Mouse (Mus musculus) Patski (cell line): ENCODE results near the gene March5. TPM values are rescaled to one million over a fixed set of nuclear protein-coding genes. Genes with fewer than 3 reads are reported as not detected.

Experiments
- ATAC-seq: fragments of 100-300 bp; one replicate; pipeline ENCODE4 v1.8.0; 2021
- CTCF ChIA-PET: fragments of 350-600 bp; sonication (Branson Sonifier 250); formaldehyde crosslinking; loops from one replicate; lab custom pipeline; 2022; ENCODE audit warnings: inconsistent platforms; lab: Charles Lee
- POLR2A ChIA-PET: fragments of 350-600 bp; sonication (Branson Sonifier 250); formaldehyde crosslinking; loops from one replicate; lab custom pipeline; 2022; ENCODE audit warnings: antibody characterized with exemption, inconsistent platforms; lab: Charles Lee
- DNase-seq: peaks from one replicate; pipeline ENCODE4 v3.0.0-alpha.2; 2011; ENCODE audit warnings: low read depth, low spot score
- H3K27me3 ChIP-seq: fragments of 371-371 bp; one replicate; pipeline ENCODE4 v1.5.1; 2021
- CTCF ChIP-seq: fragments of 100-300 bp; IDR thresholded peaks from one replicate; pipeline ENCODE4 v1.5.1; 2021
- in situ Hi-C: fragments of 300-500 bp; cut with MboI; formaldehyde crosslinking; loops from 3 replicates; pipeline ENCODE4 v1.11.1; 2018; ENCODE audit warnings: low pct_unique_long_range_greater_than_20kb, mixed read lengths
- polyA plus RNA-seq: library from polyadenylated mRNA; unstranded; gene quantifications from one replicate; pipeline ENCODE4 v1.2.3, GENCODE M21; 2021

The March5 gene
- polyA plus RNA-seq, 1 experiment from 2014 or later = 121 TPM

DNA sequence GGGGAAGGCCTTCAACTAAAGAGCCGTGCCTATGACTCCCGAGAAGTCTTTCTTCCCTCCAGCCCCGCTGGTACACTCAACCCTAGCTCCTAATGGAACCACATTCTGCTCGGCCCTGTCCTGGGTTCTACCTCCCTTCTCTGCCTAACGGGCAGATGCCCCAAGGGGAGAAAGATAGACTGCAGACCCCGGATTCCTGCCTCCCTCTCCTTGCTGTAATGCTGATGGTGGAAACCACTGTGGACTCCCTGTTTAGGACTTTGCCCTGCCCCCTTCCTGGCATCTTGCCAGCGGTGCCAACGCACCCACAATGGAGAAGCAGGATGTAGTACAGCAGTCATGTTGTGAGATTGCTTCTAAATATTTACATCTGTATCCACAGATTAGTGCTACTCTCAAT, 28.5 kb downstream of the March5 start:
- DNase-seq = no peak

DNA sequence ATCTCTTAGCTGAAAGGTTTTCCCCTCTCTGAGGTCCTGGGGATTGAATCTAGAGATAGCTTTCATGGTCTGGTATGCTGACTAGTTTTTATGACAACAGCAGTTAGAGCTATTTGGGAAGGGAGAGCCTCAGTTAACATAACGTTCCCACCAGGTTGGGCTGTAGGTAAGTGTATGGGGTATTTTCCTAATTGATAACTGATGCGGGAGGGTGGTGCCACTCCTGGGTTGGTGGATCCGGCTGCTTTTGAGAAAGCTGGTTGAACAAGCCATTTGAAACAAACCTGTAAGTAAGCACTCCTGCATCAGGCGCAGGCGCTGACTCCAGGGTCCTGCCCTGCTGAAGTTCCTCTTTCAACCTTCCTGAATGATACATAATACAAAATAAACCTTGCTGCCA, 30.0 kb downstream of the March5 start:
- in situ Hi-C loops = no loop called here
- peaks cover 7% of the 10 kb centered on the region for H3K27me3 ChIP-seq
- TF ChIP-seq CTCF = no peak
- ATAC-seq = no peak
- POLR2A ChIA-PET = no interaction called here
- CTCF ChIA-PET = no interaction called here
- DNase-seq = no peak

More for the DNA sequence above, 28.5 kb downstream of the March5 start:
- peaks cover 7% of the 10 kb centered on the region for H3K27me3 ChIP-seq
- ChIA-PET POLR2A (no interaction called here), CTCF (no interaction called here)
- in situ Hi-C loops = no loop called here
- no peak for ATAC-seq
- TF ChIP-seq CTCF = no peak

DNA sequence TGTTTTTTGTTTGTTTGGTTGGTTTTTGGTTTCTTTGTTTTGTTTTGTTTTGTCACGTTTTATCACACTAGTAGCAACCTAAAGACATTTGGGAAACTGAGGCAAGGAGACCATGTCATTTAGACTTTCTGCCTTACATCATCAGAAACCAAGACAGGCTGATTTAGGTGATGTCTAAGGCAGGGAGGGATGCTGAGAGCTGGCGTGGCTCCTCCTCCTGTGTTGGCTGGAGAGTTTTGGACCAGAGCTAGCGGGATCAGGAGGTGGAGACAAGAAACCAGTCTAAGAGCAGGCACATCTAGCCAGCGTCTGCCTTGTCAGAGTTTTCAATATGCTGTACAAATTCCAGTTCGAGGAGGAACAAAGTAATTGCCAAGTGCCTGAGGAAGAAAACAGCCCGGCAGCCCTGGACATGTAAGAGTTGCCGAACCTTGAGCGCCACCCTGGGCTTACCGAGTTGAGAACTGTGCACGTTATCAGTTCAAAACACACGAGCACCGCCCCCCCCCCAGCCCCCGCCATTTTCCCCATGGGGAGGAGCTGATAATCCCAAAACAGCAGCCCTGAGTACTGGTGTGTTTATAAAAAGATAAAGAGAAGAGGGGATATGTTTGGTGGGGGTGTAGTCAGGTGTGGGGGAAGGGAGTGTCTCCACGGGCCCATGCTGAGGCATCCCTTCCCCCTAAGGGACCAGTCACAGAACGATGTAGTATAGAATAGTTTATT, 30.5 kb downstream of the March5 start:
- in situ Hi-C loops = no loop called here

DNA sequence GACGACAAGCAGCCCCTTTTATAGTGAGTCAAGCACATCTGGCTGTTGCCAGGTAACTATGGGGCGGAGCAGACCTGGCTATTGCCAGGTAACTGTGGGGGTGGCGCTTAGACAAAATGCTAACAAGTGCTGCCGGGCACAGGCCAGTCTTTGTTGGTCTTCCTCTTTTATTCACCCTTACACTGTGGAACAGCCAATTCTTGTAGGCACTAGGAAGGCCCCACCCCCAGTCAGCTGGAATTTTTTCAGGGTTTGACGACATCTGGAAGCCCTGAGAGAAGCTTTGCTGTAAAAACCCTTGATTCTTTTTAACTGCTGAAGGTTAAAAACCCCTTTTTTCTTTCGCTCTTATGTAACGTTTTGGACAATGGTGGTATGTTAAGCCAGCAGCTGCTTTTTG, 31.3 kb downstream of the March5 start:
- H3K27me3 ChIP-seq = peaks cover 7% of the 10 kb centered on the region
- TF ChIP-seq CTCF = no peak
- DNase-seq (no peak), ATAC-seq (no peak)
- ChIA-PET CTCF (interaction anchor here (1.8 kb wide), 1 partner anchor 9 kb away, joined by 4 read pairs; no protein-coding TSS in a partner anchor), POLR2A (no interaction called here)
- in situ Hi-C loops = no loop called here

More for the DNA sequence above, 30.5 kb downstream of the March5 start:
- CTCF ChIA-PET = no interaction called here
- ATAC-seq (no peak), DNase-seq (no peak)
- POLR2A ChIA-PET = no interaction called here
- no peak for TF ChIP-seq CTCF
- peaks cover 7% of the 10 kb centered on the region for H3K27me3 ChIP-seq

DNA sequence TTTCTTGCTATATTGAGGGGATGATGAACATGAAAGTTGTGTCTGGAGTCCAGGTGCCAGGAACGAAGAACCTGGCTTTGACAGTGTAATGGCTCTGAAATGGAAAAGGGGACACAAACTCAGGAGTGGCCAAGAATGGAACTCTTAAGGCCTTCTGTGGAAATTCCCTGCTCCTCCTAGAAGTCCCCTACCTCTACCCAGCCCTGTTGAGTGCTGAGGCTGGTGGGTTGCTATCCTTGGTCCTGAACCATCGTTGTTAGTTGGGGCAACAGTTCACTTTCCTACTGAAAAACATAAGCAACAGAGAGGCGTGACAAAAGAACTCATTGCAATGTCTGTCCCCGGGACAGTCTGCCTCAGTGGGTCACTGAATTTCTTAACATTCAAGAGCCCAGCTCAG, 31.8 kb downstream of the March5 start:
- no peak for TF ChIP-seq CTCF
- DNase-seq (no peak), ATAC-seq (peak; percentile 47)
- H3K27me3 ChIP-seq = peaks cover 7% of the 10 kb centered on the region
- in situ Hi-C loops = no loop called here
- ChIA-PET CTCF (interaction anchor here (1.8 kb wide), 1 partner anchor 9 kb away, joined by 4 read pairs; no protein-coding TSS in a partner anchor), POLR2A (no interaction called here)

DNA sequence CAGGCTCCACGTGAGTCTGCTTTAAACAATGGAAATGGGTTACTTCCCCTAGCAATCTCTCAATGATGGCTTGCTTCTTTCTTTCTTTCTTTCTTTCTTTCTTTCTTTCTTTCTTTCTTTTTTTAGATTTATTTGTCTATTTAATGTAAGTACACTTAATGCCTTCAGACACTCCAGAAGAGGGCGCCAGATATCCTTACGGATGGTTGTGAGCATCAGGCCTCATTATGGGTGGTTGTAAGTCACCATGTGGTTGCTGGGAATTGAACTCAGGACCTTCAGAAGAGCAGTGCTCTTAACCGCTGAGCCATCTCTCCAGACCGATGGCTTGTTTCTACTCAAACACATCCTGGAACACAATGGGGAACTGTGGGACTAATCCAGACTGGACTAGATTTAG, 33.9 kb downstream of the March5 start:
- no peak for TF ChIP-seq CTCF
- DNase-seq (no peak), ATAC-seq (no peak)
- in situ Hi-C loops = no loop called here
- peaks cover 6% of the 10 kb centered on the region for H3K27me3 ChIP-seq
- POLR2A ChIA-PET = no interaction called here
- CTCF ChIA-PET = no interaction called here

DNA sequence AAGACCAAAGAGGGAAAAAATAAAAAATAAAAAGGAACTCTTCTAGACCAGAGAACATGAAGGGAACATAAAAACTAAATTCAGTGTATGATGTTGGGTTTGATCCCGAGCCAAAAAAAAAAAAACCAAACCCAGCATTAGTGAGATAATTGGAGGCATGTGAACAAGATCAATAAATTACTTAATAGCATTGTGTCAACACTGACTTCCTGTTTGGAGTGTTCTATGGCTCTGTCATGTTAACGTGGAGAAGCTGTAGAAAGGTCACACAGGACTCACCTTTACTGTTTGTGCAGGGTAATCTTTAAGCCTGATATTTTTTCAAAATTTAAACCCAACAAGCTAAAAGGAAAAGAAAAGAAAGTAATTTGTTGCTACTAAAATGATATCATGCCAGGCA, 35.4 kb downstream of the March5 start:
- peaks cover under 1% of the 10 kb centered on the region for H3K27me3 ChIP-seq
- in situ Hi-C loops = no loop called here
- ChIA-PET POLR2A (interaction anchor here (0.7 kb wide), 1 partner anchor 210 kb away, joined by 7 read pairs; no protein-coding TSS in a partner anchor), CTCF (interaction anchor here (1.5 kb wide), 1 partner anchor 13 kb away, joined by 3 read pairs; no protein-coding TSS in a partner anchor)
- ATAC-seq = no peak
- TF ChIP-seq CTCF = no peak
- no peak for DNase-seq

DNA sequence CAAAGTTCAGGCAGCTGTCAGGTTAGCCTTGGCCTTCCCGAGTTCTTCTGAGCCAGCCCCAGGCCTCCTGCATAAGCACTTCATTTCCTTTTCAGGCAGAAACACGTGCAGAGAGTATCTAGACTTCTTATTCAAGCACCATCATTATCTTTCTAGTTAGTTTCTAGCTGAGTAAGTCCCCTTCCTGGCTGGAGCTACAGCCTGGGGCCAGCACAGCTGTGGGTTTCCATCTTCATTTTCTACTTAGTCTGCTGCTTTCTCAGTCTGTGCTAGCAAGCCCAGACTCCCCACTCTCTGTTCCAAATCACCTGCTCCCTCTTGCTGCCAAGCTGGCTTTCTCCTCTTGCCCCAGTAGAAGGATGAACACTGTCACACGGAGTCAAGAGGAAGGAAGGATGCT, 39.5 kb downstream of the March5 start:
- no peak for TF ChIP-seq CTCF
- ATAC-seq = no peak
- in situ Hi-C loops = no loop called here
- no peak for DNase-seq
- ChIA-PET CTCF (interaction anchor here (1.3 to 1.5 kb wide), 2 partner anchors 11 to 36 kb away, joined by 3 to 4 read pairs; no protein-coding TSS in a partner anchor), POLR2A (interaction anchor here (0.6 kb wide), 1 partner anchor 555 kb away, joined by 3 read pairs; no protein-coding TSS in a partner anchor)
- peaks cover 2% of the 10 kb centered on the region for H3K27me3 ChIP-seq

DNA sequence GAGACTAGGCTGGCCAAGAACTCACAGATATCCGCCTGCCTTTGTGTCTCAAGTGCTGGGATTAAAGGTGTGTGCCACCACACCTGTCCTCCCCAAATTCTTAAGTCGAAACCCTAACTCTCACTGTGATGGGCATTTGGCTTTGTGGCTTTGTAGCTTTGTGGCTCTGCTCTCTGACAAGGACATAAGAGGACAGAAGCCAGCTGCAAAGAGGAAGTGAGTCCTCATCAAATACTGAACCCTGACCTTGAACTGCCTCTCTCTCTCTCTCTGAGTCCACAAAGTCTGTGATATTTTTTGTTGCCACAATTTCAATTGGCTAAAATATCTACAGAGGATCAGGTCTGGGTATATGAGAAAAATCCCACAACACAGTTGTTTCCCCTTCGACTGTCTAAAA, 40.9 kb downstream of the March5 start:
- ChIA-PET POLR2A (no interaction called here), CTCF (no interaction called here)
- no peak for DNase-seq
- ATAC-seq = no peak
- in situ Hi-C loops = no loop called here
- H3K27me3 ChIP-seq = peaks cover 2% of the 10 kb centered on the region
- TF ChIP-seq CTCF = no peak

DNA sequence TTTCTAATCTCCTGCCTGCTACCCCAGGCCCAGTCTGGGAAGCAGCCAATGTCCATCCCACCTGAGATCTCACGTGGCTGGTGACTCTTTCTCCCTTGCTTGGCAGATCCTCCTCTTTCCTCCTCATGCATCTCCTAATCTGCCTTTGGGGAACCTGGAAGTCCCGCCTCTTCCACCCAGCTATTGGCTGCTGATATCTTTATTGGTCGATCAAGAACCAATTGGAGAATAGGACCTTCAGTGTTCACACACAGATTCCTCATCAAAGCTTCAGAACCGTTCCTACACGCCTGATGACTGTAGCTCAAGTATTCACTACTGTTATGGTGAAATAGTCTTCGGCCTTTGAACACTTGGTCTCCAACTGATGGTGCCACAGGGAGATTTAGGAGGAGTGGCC, 44.8 kb downstream of the March5 start:
- ChIA-PET CTCF (no interaction called here), POLR2A (no interaction called here)
- H3K27me3 ChIP-seq = peaks cover 2% of the 10 kb centered on the region
- ATAC-seq (no peak), DNase-seq (no peak)
- in situ Hi-C loops = no loop called here
- no peak for TF ChIP-seq CTCF

DNA sequence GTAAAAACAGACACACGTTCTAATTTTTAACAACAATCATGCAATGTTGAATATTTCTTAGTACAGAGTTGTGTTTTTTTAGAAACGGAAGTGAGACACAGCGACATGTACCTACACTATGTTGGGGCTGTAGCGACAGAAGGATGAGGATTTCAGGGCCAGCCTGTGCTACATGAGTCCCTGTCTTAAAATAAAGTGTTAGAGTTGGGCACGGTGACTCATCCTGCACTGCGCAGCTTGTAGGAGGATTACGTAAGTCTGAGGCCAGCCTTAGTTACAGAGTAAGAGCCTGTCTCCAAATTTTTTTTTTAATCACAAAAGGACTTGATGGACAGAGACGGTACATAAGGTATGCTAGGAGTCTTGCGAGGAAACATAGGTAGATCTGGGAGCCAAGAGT, 48.0 kb downstream of the March5 start:
- ATAC-seq (no peak), DNase-seq (no peak)
- in situ Hi-C loops = no loop called here
- no peaks in the 10 kb centered on the region for H3K27me3 ChIP-seq
- no peak for TF ChIP-seq CTCF
- ChIA-PET CTCF (no interaction called here), POLR2A (no interaction called here)
